Mouse (Mus musculus) right cerebral cortex, adult 2 months (tissue): ENCODE measurements around the gene Cdr2l.

ENCODE experiments used
- DNase-seq, 2 experiments: peaks; one replicate each; pipeline ENCODE4 v3.0.0; 2021 to 2022; ENCODE audit warnings: low spot score in 2 of 2

Gene Cdr2l

GRCm38 (mm10) chr11:115441417-115441816 is 59.7 kb downstream of the Cdr2l start:
- DNase-seq, result no peak
